Mouse (Mus musculus): ENCODE measurements around the gene Lhcgr. TPM values are rescaled to one million over a fixed set of nuclear protein-coding genes. Genes with fewer than 3 reads are reported as not detected.

Lhcgr gene
- polyA plus RNA-seq, 1 experiment = 2.8 TPM

- no peak for TF ChIP-seq CTCF (IDR thresholded peaks at IDR 0.05; ENCODE audit: control insufficient read depth, insufficient read depth, insufficient replicate concordance, low read depth, low read length)
- no peak for TF ChIP-seq POLR2A (IDR thresholded peaks at IDR 0.05; ENCODE audit: control insufficient read depth, low read depth, low read length)
- no peaks in the 10 kb centered on the region for H3K27me3 ChIP-seq (ENCODE audit: control insufficient read depth, insufficient read depth, low read length)
- no peaks in the 10 kb centered on the region for H3K36me3 ChIP-seq (ENCODE audit: control insufficient read depth, insufficient read depth, low read length)
- H3K4me1 ChIP-seq (ENCODE audit: control insufficient read depth, insufficient read depth, low read length) = no peaks in the 10 kb centered on the region
- no peak overlapping the region for H3K4me3 ChIP-seq (ENCODE audit: control insufficient read depth, low read depth, low read length)
- no peak overlapping the region for H3K27ac ChIP-seq (ENCODE audit: control insufficient read depth, insufficient read depth, low read depth, low read length)
Observed at GRCm38 (mm10) chr17:88675310-88676309, 116.2 kb downstream of the Lhcgr start.

GRCm38 (mm10) chr17:88670800-88671199 is 121.0 kb downstream of the Lhcgr start:
- H3K27me3 ChIP-seq (ENCODE audit: control insufficient read depth, insufficient read depth, low read length) = no peaks in the 10 kb centered on the region
- no peak overlapping the region for H3K4me3 ChIP-seq (ENCODE audit: control insufficient read depth, low read depth, low read length)
- peaks cover 2% of the 10 kb centered on the region; the same call in 1 of the 2 replicates for H3K4me1 ChIP-seq (ENCODE audit: control insufficient read depth, insufficient read depth, low read length)
- H3K36me3 ChIP-seq (ENCODE audit: control insufficient read depth, insufficient read depth, low read length) = no peaks in the 10 kb centered on the region
- no peak for TF ChIP-seq CTCF (IDR thresholded peaks at IDR 0.05; ENCODE audit: control insufficient read depth, insufficient read depth, insufficient replicate concordance, low read depth, low read length)
- TF ChIP-seq POLR2A (IDR thresholded peaks at IDR 0.05; ENCODE audit: control insufficient read depth, low read depth, low read length) = no peak
- no peak overlapping the region for H3K27ac ChIP-seq (ENCODE audit: control insufficient read depth, insufficient read depth, low read depth, low read length)

DNA sequence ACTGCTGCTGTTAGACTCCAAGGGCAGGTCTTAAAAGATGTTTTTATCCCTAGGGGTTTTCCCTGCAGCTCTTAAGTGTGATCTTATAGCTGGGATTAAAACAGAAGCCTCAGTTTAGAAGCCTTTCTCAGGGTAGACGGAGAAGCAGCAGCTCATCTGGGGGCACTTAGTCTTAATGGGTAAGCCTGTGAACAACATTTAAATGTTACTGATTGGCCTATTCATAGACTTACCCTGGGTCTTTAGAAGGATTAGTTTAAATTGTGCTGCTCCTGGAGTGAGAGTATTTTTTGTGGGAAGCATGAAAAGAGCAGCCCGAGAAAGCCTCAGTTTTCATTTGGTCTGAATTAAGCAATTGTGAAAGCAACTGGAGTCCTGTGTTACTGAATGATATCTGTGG is 121.9 kb downstream of the Lhcgr start:
- TF ChIP-seq CTCF (IDR thresholded peaks at IDR 0.05; ENCODE audit: control insufficient read depth, insufficient read depth, insufficient replicate concordance, low read depth, low read length) (no peak), POLR2A (IDR thresholded peaks at IDR 0.05; ENCODE audit: control insufficient read depth, low read depth, low read length) (no peak)
- peak overlapping the region; percentile 16; the same call in 1 of the 2 replicates for H3K4me3 ChIP-seq (ENCODE audit: control insufficient read depth, low read depth, low read length)

GRCm38 (mm10) chr17:88668452-88668851 is 123.3 kb downstream of the Lhcgr start, which contains the start of gene Gtf2a1l:
Gene Gtf2a1l, plus strand, starts transcription at chr17:88668660.
- H3K4me3 ChIP-seq (ENCODE audit: control insufficient read depth, low read depth, low read length) = peak within 1 kb of the TSS; percentile 91
- H3K4me1 ChIP-seq (ENCODE audit: control insufficient read depth, insufficient read depth, low read length) = peaks cover 9% of the 10 kb centered on the region
- TF ChIP-seq CTCF (IDR thresholded peaks at IDR 0.05; ENCODE audit: control insufficient read depth, insufficient read depth, insufficient replicate concordance, low read depth, low read length) (no peak), POLR2A (IDR thresholded peaks at IDR 0.05; ENCODE audit: control insufficient read depth, low read depth, low read length) (peak; percentile 91)
- no peaks in the 10 kb centered on the region for H3K36me3 ChIP-seq (ENCODE audit: control insufficient read depth, insufficient read depth, low read length)
- H3K27ac ChIP-seq (ENCODE audit: control insufficient read depth, insufficient read depth, low read depth, low read length) = peak within 1 kb of the TSS; percentile 78; the same call in 1 of the 2 replicates
- no peaks in the 10 kb centered on the region for H3K27me3 ChIP-seq (ENCODE audit: control insufficient read depth, insufficient read depth, low read length)

More for the DNA sequence above, 121.9 kb downstream of the Lhcgr start:
- Histone ChIP-seq H3K27ac (ENCODE audit: control insufficient read depth, insufficient read depth, low read depth, low read length) (no peak overlapping the region), H3K36me3 (ENCODE audit: control insufficient read depth, insufficient read depth, low read length) (no peaks in the 10 kb centered on the region), H3K27me3 (ENCODE audit: control insufficient read depth, insufficient read depth, low read length) (no peaks in the 10 kb centered on the region), H3K4me1 (ENCODE audit: control insufficient read depth, insufficient read depth, low read length) (peaks cover 9% of the 10 kb centered on the region)

Other genes starting within 250 kb of the Lhcgr start
- gene Ston1, start 194.3 kb downstream of the Lhcgr start, polyA plus RNA-seq (2012; rRNA removed) = 18.5 and 19.5 TPM in 2 replicates
- gene Gtf2a1l, start 123.3 kb downstream of the Lhcgr start, polyA plus RNA-seq (2012; rRNA removed) = 371 and 389 TPM in 2 replicates

Data from testis, adult 2 months (tissue).